Mouse (Mus musculus): ENCODE results near the gene Ciita. TPM values are rescaled to one million over a fixed set of nuclear protein-coding genes. Genes with fewer than 3 reads are reported as not detected.

Gene Ciita
- polyA plus RNA-seq, 1 experiment, result 0.11 TPM

- H3K27ac ChIP-seq (ENCODE audit: insufficient read depth, low read length), result no peak overlapping the region
- no peaks in the 10 kb centered on the region for H3K4me1 ChIP-seq (ENCODE audit: control insufficient read depth, insufficient read depth, low read length)
- no peak overlapping the region for H3K4me3 ChIP-seq (replicated peaks; ENCODE audit: insufficient read depth, low read depth, low read length)
- DNase-seq, result no peak
- H3K27me3 ChIP-seq (ENCODE audit: control insufficient read depth, insufficient read depth, low read length), result no peaks in the 10 kb centered on the region
- WGBS, result 82% methylated on average over 2 of the region's 2 CpGs
- TF ChIP-seq CTCF (IDR thresholded peaks at IDR 0.05; ENCODE audit: borderline replicate concordance, insufficient read depth, low read depth, low read length) (no peak), POLR2A (IDR thresholded peaks at IDR 0.05; ENCODE audit: borderline replicate concordance, insufficient read depth, low read length) (no peak)
Observed at GRCm38 (mm10) chr16:10475919-10476318, 3.9 kb upstream of the Ciita start.

- TF ChIP-seq CTCF (IDR thresholded peaks at IDR 0.05; ENCODE audit: borderline replicate concordance, insufficient read depth, low read depth, low read length), result no peak
- no peak for TF ChIP-seq POLR2A (IDR thresholded peaks at IDR 0.05; ENCODE audit: borderline replicate concordance, insufficient read depth, low read length)
- H3K27ac ChIP-seq (ENCODE audit: insufficient read depth, low read length), result no peak overlapping the region
- 66% methylated on average over 4 of the region's 4 CpGs for WGBS
- no peak overlapping the region for H3K4me3 ChIP-seq (replicated peaks; ENCODE audit: insufficient read depth, low read depth, low read length)
- no peaks in the 10 kb centered on the region for H3K27me3 ChIP-seq (ENCODE audit: control insufficient read depth, insufficient read depth, low read length)
- H3K4me1 ChIP-seq (ENCODE audit: control insufficient read depth, insufficient read depth, low read length), result no peaks in the 10 kb centered on the region
- DNase-seq, result no peak
Observed at GRCm38 (mm10) chr16:10482343-10482742, 2.5 kb downstream of the Ciita start.

DNA sequence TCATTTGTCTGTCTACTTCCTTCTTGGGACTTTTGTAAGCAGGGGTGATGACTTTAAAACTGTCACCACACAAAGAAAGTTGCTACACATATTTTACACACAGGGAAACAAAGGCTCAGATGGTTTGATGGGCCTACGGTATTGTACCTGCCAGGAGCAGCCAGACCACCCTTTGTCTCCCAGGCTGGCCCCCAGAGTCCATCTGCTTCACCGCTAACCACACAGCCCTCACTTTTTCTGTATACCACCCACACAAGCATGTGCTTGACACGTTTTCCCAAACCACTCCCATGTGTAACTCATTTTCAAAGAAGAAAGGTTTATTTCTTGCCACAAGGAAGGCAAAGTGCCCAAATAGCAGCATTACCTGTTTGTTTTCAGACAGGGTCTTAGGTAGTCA, 7.1 kb downstream of the Ciita start:
- TF ChIP-seq CTCF (IDR thresholded peaks at IDR 0.05; ENCODE audit: borderline replicate concordance, insufficient read depth, low read depth, low read length) (no peak), POLR2A (IDR thresholded peaks at IDR 0.05; ENCODE audit: borderline replicate concordance, insufficient read depth, low read length) (no peak)
- Histone ChIP-seq H3K4me1 (ENCODE audit: control insufficient read depth, insufficient read depth, low read length) (no peaks in the 10 kb centered on the region), H3K27me3 (ENCODE audit: control insufficient read depth, insufficient read depth, low read length) (no peaks in the 10 kb centered on the region), H3K27ac (ENCODE audit: insufficient read depth, low read length) (no peak overlapping the region), H3K4me3 (replicated peaks; ENCODE audit: insufficient read depth, low read depth, low read length) (no peak overlapping the region)
- WGBS, result 55% methylated on average over 3 of the region's 3 CpGs
- no peak for DNase-seq

DNA sequence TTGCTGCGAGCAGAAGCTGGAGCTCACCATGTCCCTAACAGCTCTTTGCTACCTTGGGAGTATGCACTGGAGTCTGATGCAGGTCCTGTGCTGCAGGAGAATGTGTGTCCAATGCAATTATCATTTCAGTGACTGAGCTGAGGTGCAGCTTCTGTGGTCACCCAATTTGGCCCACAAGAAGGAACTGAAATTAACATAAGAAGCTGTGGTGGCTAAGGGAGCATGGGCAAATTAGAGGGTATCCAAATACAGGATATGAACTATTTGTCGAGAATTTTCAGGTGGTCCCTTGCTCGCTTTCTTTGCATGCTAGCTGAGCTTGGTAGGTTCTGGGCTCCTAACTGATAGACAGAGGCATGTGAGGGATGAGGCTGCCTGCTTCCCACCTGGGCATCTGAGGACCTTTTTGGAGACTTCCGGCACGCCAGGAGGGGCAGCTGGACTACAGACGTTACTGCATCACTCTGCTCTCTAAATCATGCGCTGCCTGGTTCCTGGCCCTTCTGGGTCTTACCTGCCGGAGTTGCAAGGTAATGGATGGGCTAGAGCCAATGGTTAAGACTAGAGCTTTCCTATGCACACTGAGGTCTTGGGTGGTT, 8.1 kb downstream of the Ciita start:
- H3K4me3 ChIP-seq (replicated peaks; ENCODE audit: insufficient read depth, low read depth, low read length), result no peak overlapping the region
- no peaks in the 10 kb centered on the region for H3K4me1 ChIP-seq (ENCODE audit: control insufficient read depth, insufficient read depth, low read length)
- H3K27ac ChIP-seq (ENCODE audit: insufficient read depth, low read length), result no peak overlapping the region
- no peak for TF ChIP-seq POLR2A (IDR thresholded peaks at IDR 0.05; ENCODE audit: borderline replicate concordance, insufficient read depth, low read length)
- no peak for TF ChIP-seq CTCF (IDR thresholded peaks at IDR 0.05; ENCODE audit: borderline replicate concordance, insufficient read depth, low read depth, low read length)
- WGBS, result 89% methylated on average over 8 of the region's 8 CpGs
- no peak for DNase-seq
- H3K27me3 ChIP-seq (ENCODE audit: control insufficient read depth, insufficient read depth, low read length), result no peaks in the 10 kb centered on the region

GRCm38 (mm10) chr16:10488769-10489481, 9.1 kb downstream of the Ciita start:
- Histone ChIP-seq H3K4me1 (ENCODE audit: control insufficient read depth, insufficient read depth, low read length) (no peaks in the 10 kb centered on the region), H3K4me3 (replicated peaks; ENCODE audit: insufficient read depth, low read depth, low read length) (no peak overlapping the region), H3K27ac (ENCODE audit: insufficient read depth, low read length) (no peak overlapping the region), H3K27me3 (ENCODE audit: control insufficient read depth, insufficient read depth, low read length) (no peaks in the 10 kb centered on the region)
- no peak for DNase-seq
- no peak for TF ChIP-seq POLR2A (IDR thresholded peaks at IDR 0.05; ENCODE audit: borderline replicate concordance, insufficient read depth, low read length)
- TF ChIP-seq CTCF (IDR thresholded peaks at IDR 0.05; ENCODE audit: borderline replicate concordance, insufficient read depth, low read depth, low read length), result no peak
- WGBS, result 84% methylated on average over 7 of the region's 7 CpGs

DNA sequence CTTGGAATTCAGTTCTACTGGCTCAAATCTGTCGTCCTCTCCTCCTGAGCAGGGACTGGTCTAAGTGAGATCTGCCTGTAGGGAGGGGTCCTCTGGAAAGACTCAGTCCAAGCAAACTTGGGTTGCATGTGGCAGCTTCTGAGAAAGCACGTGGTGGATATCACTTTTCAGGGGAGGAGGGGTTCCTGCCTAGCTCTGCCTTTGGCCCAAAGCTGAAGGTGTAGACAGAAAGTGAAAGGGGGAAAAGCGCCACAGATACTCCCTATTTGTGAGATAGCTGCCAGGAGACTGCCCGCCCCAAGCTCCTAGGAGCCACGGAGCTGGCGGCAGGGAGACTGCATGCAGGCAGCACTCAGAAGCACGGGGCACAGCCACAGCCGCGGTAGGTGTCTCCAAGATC, 9.6 kb downstream of the Ciita start:
- H3K4me3 ChIP-seq (replicated peaks; ENCODE audit: insufficient read depth, low read depth, low read length), result no peak overlapping the region
- H3K27ac ChIP-seq (ENCODE audit: insufficient read depth, low read length), result no peak overlapping the region
- TF ChIP-seq POLR2A (IDR thresholded peaks at IDR 0.05; ENCODE audit: borderline replicate concordance, insufficient read depth, low read length) (no peak), CTCF (IDR thresholded peaks at IDR 0.05; ENCODE audit: borderline replicate concordance, insufficient read depth, low read depth, low read length) (no peak)
- H3K27me3 ChIP-seq (ENCODE audit: control insufficient read depth, insufficient read depth, low read length), result no peaks in the 10 kb centered on the region
- no peaks in the 10 kb centered on the region for H3K4me1 ChIP-seq (ENCODE audit: control insufficient read depth, insufficient read depth, low read length)
- DNase-seq, result no peak
- WGBS, result 6% methylated on average over 9 of the region's 9 CpGs

DNA sequence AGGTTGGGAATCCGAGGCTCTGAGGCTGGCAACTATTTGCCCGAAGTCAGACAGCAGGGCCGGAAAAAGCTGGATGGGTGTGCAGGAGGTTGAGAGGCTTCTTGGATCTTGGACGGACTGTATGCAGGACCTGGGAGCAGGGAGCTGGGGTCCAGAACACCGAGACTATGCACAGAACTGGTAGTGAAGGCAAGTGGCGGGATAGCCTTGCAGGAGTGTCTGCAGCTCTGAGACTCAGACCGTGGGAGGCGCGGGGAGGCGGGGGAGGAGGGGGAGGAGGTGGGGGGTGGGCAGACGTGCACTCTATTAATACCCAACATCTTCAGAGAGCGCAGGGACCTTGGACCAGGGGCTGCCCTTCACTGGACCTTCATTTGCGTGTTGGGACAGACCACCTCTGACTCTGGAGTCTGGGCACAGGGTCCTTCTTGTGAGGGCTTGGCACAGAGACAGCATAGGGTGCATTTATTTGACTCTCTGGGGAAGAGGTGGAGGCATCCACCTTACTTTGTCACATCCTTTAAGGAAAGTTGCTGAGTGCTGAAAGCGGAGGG, 10.1 kb downstream of the Ciita start:
- WGBS, result 17% methylated on average over 13 of the region's 14 CpGs
- H3K4me3 ChIP-seq (replicated peaks; ENCODE audit: insufficient read depth, low read depth, low read length), result no peak overlapping the region
- TF ChIP-seq CTCF (IDR thresholded peaks at IDR 0.05; ENCODE audit: borderline replicate concordance, insufficient read depth, low read depth, low read length), result no peak
- no peak for TF ChIP-seq POLR2A (IDR thresholded peaks at IDR 0.05; ENCODE audit: borderline replicate concordance, insufficient read depth, low read length)

More for the DNA sequence above, 10.1 kb downstream of the Ciita start:
- Histone ChIP-seq H3K27ac (ENCODE audit: insufficient read depth, low read length) (no peak overlapping the region), H3K27me3 (ENCODE audit: control insufficient read depth, insufficient read depth, low read length) (no peaks in the 10 kb centered on the region), H3K4me1 (ENCODE audit: control insufficient read depth, insufficient read depth, low read length) (no peaks in the 10 kb centered on the region)
- DNase-seq, result no peak
